Mouse (Mus musculus): ENCODE measurements around the gene Arg2.

DNA sequence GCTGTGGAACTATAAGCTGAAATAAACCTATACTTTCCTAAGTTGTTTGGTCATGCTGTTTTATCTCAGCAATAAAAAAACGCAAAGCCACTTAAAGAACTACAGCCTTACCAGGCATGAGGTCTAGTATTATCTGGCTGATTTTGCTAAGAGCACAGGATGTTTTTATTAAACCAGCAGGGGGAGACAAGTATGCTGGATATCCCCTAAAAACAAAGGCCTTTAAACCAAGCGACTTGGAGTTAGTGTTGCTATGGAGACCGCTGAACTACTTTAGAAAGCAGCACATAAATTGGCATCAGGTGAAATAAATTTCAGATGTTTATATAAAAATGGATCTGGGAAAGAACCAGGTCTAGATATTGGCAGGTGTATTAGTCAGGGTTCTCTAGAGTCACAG lies 7.8 kb upstream of the Arg2 start:
- TF ChIP-seq CTCF (IDR thresholded peaks at IDR 0.05; ENCODE audit: control insufficient read depth, insufficient read depth, insufficient read length) (no peak), CEBPB (IDR thresholded peaks at IDR 0.05; ENCODE audit: low read depth) (no peak), MAX (IDR thresholded peaks at IDR 0.05) (no peak)
